Mouse (Mus musculus): ENCODE data around the gene Nek3.

- no peak for TF ChIP-seq CTCF (IDR thresholded peaks at IDR 0.05; ENCODE audit: low read depth)
- TF ChIP-seq EP300 (IDR thresholded peaks at IDR 0.05; ENCODE audit: low read depth), result no peak
These were observed 16.4 kb downstream of the Nek3 start for GRCm38 (mm10) chr8:22149643-22150344.
